Mouse (Mus musculus) heart, embryonic 14.5 days (tissue): Measurements from ENCODE around the gene Scn4a. TPM values are rescaled to one million over a fixed set of nuclear protein-coding genes. Genes with fewer than 3 reads are reported as not detected.
"Not testable (repeated sequence)": the region's sequence is repeated elsewhere in the genome, so short reads cannot be mapped to it uniquely, and the experiment has no call there.

Source experiments
- ATAC-seq: fragments of 200-750 bp; cut with Nextera tagmentation; 2 replicates; pipeline ENCODE4 v1.8.0; 2017; ENCODE audit warnings: low read depth, moderate TSS enrichment; ENCODE audit not compliant: insufficient number of reproducible peaks, insufficient read depth, low FRiP score
- H3K27ac ChIP-seq, 2 experiments: fragments of 200-500 bp in 1 of 2; fragments of 300-500 bp in 1 of 2; sonication (generic) in 1 of 2; replicated peaks in 1 of 2; 2 replicates each; pipeline ENCODE4 v1.5.1; 2012 to 2014; ENCODE audit warnings: low read depth in 2 of 2, low read length in 2 of 2, control low read depth in 1 of 2, mild to moderate bottlenecking in 1 of 2, mixed read lengths in 1 of 2; ENCODE audit not compliant: control insufficient read depth in 1 of 2, insufficient read depth in 1 of 2
- H3K27me3 ChIP-seq: fragments of 300-500 bp; sonication (generic); 2 replicates; pipeline ENCODE4 v1.6.1; 2014; ENCODE audit warnings: mild to moderate bottlenecking, low read length, control low read depth; ENCODE audit not compliant: control insufficient read depth, insufficient read depth
- H3K36me3 ChIP-seq: fragments of 300-500 bp; sonication (generic); 2 replicates; pipeline ENCODE4 v1.6.1; 2014; ENCODE audit warnings: mild to moderate bottlenecking, control low read depth, low read length, mixed read lengths; ENCODE audit not compliant: control insufficient read depth, insufficient read depth
- H3K4me1 ChIP-seq, 2 experiments: fragments of 200-500 bp in 1 of 2; fragments of 300-500 bp in 1 of 2; sonication (generic) in 1 of 2; 2 replicates each; pipeline ENCODE4 v1.6.1; 2012 to 2014; ENCODE audit warnings: low read length in 2 of 2, control low read depth in 1 of 2, mixed read lengths in 1 of 2; ENCODE audit not compliant: control insufficient read depth in 2 of 2, insufficient read depth in 2 of 2
- H3K4me2 ChIP-seq: fragments of 300-500 bp; sonication (generic); 2 replicates; pipeline ENCODE4 v1.6.1; 2014; ENCODE audit warnings: mild to moderate bottlenecking, low read length
- H3K4me3 ChIP-seq, 2 experiments: fragments of 200-500 bp in 1 of 2; fragments of 300-500 bp in 1 of 2; sonication (generic) in 1 of 2; 2 replicates each; pipeline ENCODE4 v1.5.1; 2012 to 2014; ENCODE audit warnings: low read length in 2 of 2, mild to moderate bottlenecking in 2 of 2, control low read depth in 1 of 2, low read depth in 1 of 2, moderate library complexity in 1 of 2; ENCODE audit not compliant: control insufficient read depth in 1 of 2, insufficient read depth in 1 of 2
- H3K9ac ChIP-seq: fragments of 300-500 bp; sonication (generic); 2 replicates; pipeline ENCODE4 v1.6.1; 2014; ENCODE audit warnings: mild to moderate bottlenecking, low read length
- H3K9me3 ChIP-seq: fragments of 300-500 bp; sonication (generic); 2 replicates; pipeline ENCODE4 v1.6.1; 2016; ENCODE audit warnings: low read length, control low read depth; ENCODE audit not compliant: control insufficient read depth
- WGBS: fragments of 180-500 bp; shearing (Covaris S2); extraction: QIAGEN DNeasy Blood & Tissue Kit; methylation state at CpG from one replicate; pipeline ENCODE4 v1.1.7; 2014; 5-methylcytosine and 5-hydroxymethylcytosine counted together
- polyA plus RNA-seq: library from polyadenylated mRNA; unstranded; fragments of >200 nt; fragmentation: Nextera tagmentation; extraction: Ambion mirVana; gene quantifications from 2 replicates; pipeline ENCODE4 v1.2.1, GENCODE M21; 2014

Scn4a gene
- 0.07 and 0.42 TPM in 2 replicates for polyA plus RNA-seq

GRCm38 (mm10) chr11:106353188-106353587 is at the start of gene Scn4a:
TSS of gene Scn4a (minus strand) at chr11:106353288.
- WGBS = 82% methylated on average over 12 of the region's 12 CpGs
- H3K4me1 ChIP-seq = peaks cover 8% of the 10 kb centered on the region in 2 experiments
- no peaks in the 10 kb centered on the region for H3K36me3 ChIP-seq
- no peaks in the 10 kb centered on the region for H3K27me3 ChIP-seq
- H3K27ac ChIP-seq = no peak within 1 kb of the TSS
- no peak within 1 kb of the TSS for H3K4me3 ChIP-seq
- no peak within 1 kb of the TSS for H3K9ac ChIP-seq
- H3K4me2 ChIP-seq = no peak within 1 kb of the TSS
- ATAC-seq = no peak
- no peaks in the 10 kb centered on the region for H3K9me3 ChIP-seq

GRCm38 (mm10) chr11:106398481-106398880 is 45.4 kb upstream of the Scn4a start:
- no peaks in the 10 kb centered on the region for H3K4me1 ChIP-seq
- H3K27me3 ChIP-seq = no peaks in the 10 kb centered on the region
- H3K9me3 ChIP-seq = no peaks in the 10 kb centered on the region
- no peak for ATAC-seq
- H3K27ac ChIP-seq = no peak overlapping the region
- no peak overlapping the region for H3K9ac ChIP-seq
- H3K4me3 ChIP-seq = no peak overlapping the region
- WGBS = 89% methylated on average over 8 of the region's 8 CpGs
- no peak overlapping the region for H3K4me2 ChIP-seq
- peaks cover 55% of the 10 kb centered on the region for H3K36me3 ChIP-seq

- WGBS = 93% methylated on average over 3 of the region's 3 CpGs
- Histone ChIP-seq H3K27ac (no peak overlapping the region), H3K9ac (no peak overlapping the region), H3K4me2 (no peak overlapping the region), H3K36me3 (peaks cover 47% of the 10 kb centered on the region), H3K4me1 (no peaks in the 10 kb centered on the region), H3K9me3 (no peaks in the 10 kb centered on the region), H3K27me3 (no peaks in the 10 kb centered on the region), H3K4me3 (no peak overlapping the region)
- ATAC-seq = no peak
Observed at GRCm38 (mm10) chr11:106397656-106398055, 44.6 kb upstream of the Scn4a start.

GRCm38 (mm10) chr11:106394055-106394454 is 41.0 kb upstream of the Scn4a start:
- ATAC-seq, H3K27ac ChIP-seq, H3K4me3 ChIP-seq, H3K4me2 ChIP-seq, H3K27me3 ChIP-seq, H3K9ac ChIP-seq, H3K9me3 ChIP-seq, H3K4me1 ChIP-seq: not testable (repeated sequence)
- H3K36me3 ChIP-seq = peaks cover 24% of the 10 kb centered on the region
- WGBS = 59% methylated on average over 2 of the region's 2 CpGs

GRCm38 (mm10) chr11:106393331-106393616 is 40.2 kb upstream of the Scn4a start:
- no peaks in the 10 kb centered on the region for H3K9me3 ChIP-seq
- no peak overlapping the region for H3K9ac ChIP-seq
- no peak overlapping the region for H3K4me2 ChIP-seq
- no peak overlapping the region for H3K27ac ChIP-seq
- H3K4me3 ChIP-seq = no peak overlapping the region
- 54% methylated on average over 4 of the region's 4 CpGs for WGBS
- no peak for ATAC-seq
- peaks cover 2 to 3% of the 10 kb centered on the region in 2 experiments; a peak in 2 of 4 replicates for H3K4me1 ChIP-seq
- peaks cover 17% of the 10 kb centered on the region for H3K36me3 ChIP-seq
- H3K27me3 ChIP-seq = no peaks in the 10 kb centered on the region

- WGBS = 63% methylated on average over 7 of the region's 7 CpGs
- Histone ChIP-seq H3K9ac (no peak overlapping the region), H3K27ac (no peak overlapping the region), H3K4me2 (no peak overlapping the region), H3K36me3 (peaks cover 12% of the 10 kb centered on the region; the same call in 1 of the 2 replicates), H3K4me1 (peaks cover 3 to 4% of the 10 kb centered on the region in 2 experiments; a peak in 3 of 4 replicates), H3K9me3 (no peaks in the 10 kb centered on the region), H3K4me3 (no peak overlapping the region), H3K27me3 (no peaks in the 10 kb centered on the region)
- no peak for ATAC-seq
Observed at GRCm38 (mm10) chr11:106392597-106393330, 39.7 kb upstream of the Scn4a start.

GRCm38 (mm10) chr11:106391546-106392188 is 38.6 kb upstream of the Scn4a start:
- WGBS = 30% methylated on average over 6 of the region's 6 CpGs

More at GRCm38 (mm10) chr11:106391546-106392188, 38.6 kb upstream of the Scn4a start:
- H3K27me3 ChIP-seq = no peaks in the 10 kb centered on the region
- no peak overlapping the region for H3K27ac ChIP-seq
- H3K4me1 ChIP-seq = peaks cover 3 to 8% of the 10 kb centered on the region in 2 experiments
- peaks cover 7% of the 10 kb centered on the region; the same call in 1 of the 2 replicates for H3K36me3 ChIP-seq
- H3K4me2 ChIP-seq = no peak overlapping the region
- no peaks in the 10 kb centered on the region for H3K9me3 ChIP-seq
- ATAC-seq = no peak
- H3K4me3 ChIP-seq = no peak overlapping the region
- H3K9ac ChIP-seq = no peak overlapping the region
